Mouse (Mus musculus): ENCODE data around the gene Pde1a. TPM values are rescaled to one million over a fixed set of nuclear protein-coding genes. Genes with fewer than 3 reads are reported as not detected.

Pde1a gene
- polyA plus RNA-seq, 1 experiment: not detected

GRCm38 (mm10) chr2:80013060-80013459, 116.2 kb downstream of the Pde1a start:
- TF ChIP-seq FLI1 (IDR thresholded peaks at IDR 0.05; ENCODE audit: low read length): no peak
- no peak for TF ChIP-seq GATA1 (IDR thresholded peaks at IDR 0.05; ENCODE audit: borderline replicate concordance, low read length)
- H3K4me1 ChIP-seq: peaks cover 3% of the 10 kb centered on the region; the same call in 1 of the 2 replicates

GRCm38 (mm10) chr2:79999168-79999567, 130.1 kb downstream of the Pde1a start:
- Histone ChIP-seq H3K4me3 (replicated peaks) (no peak overlapping the region), H3K36me3 (replicated peaks; ENCODE audit: low read length) (no peaks in the 10 kb centered on the region), H3K4me1 (no peaks in the 10 kb centered on the region), H3K9me3 (no peaks in the 10 kb centered on the region), H3K27me3 (replicated peaks) (no peaks in the 10 kb centered on the region)
- TF ChIP-seq GATA1 (IDR thresholded peaks at IDR 0.05; ENCODE audit: borderline replicate concordance, low read length): no peak
- no peak for TF ChIP-seq FLI1 (IDR thresholded peaks at IDR 0.05; ENCODE audit: low read length)

More at GRCm38 (mm10) chr2:80013060-80013459, 116.2 kb downstream of the Pde1a start:
- Histone ChIP-seq H3K27me3 (replicated peaks) (no peaks in the 10 kb centered on the region), H3K36me3 (replicated peaks; ENCODE audit: low read length) (no peaks in the 10 kb centered on the region), H3K4me3 (replicated peaks) (no peak overlapping the region), H3K9me3 (0 out of 2 replicates have a peak, but pooled peaks cover 3% of the 10 kb centered on the region)

GRCm38 (mm10) chr2:79998460-79998859, 130.8 kb downstream of the Pde1a start:
- H3K9me3 ChIP-seq: no peaks in the 10 kb centered on the region
- no peak overlapping the region for H3K4me3 ChIP-seq (replicated peaks)
- no peaks in the 10 kb centered on the region for H3K36me3 ChIP-seq (replicated peaks; ENCODE audit: low read length)
- H3K27me3 ChIP-seq (replicated peaks): no peaks in the 10 kb centered on the region
- H3K4me1 ChIP-seq: no peaks in the 10 kb centered on the region
- TF ChIP-seq GATA1 (IDR thresholded peaks at IDR 0.05; ENCODE audit: borderline replicate concordance, low read length) (no peak), FLI1 (IDR thresholded peaks at IDR 0.05; ENCODE audit: low read length) (no peak)

- Histone ChIP-seq H3K4me1 (no peaks in the 10 kb centered on the region), H3K36me3 (replicated peaks; ENCODE audit: low read length) (no peaks in the 10 kb centered on the region)
These were observed 137.6 kb downstream of the Pde1a start for GRCm38 (mm10) chr2:79991642-79992041.

GRCm38 (mm10) chr2:79983778-79984177, 145.5 kb downstream of the Pde1a start:
- Histone ChIP-seq H3K4me3 (replicated peaks) (no peak overlapping the region), H3K27me3 (replicated peaks) (no peaks in the 10 kb centered on the region), H3K36me3 (replicated peaks; ENCODE audit: low read length) (no peaks in the 10 kb centered on the region), H3K4me1 (peaks cover 19% of the 10 kb centered on the region), H3K9me3 (no peaks in the 10 kb centered on the region)
- TF ChIP-seq FLI1 (IDR thresholded peaks at IDR 0.05; ENCODE audit: low read length) (no peak), GATA1 (IDR thresholded peaks at IDR 0.05; ENCODE audit: borderline replicate concordance, low read length) (no peak)

More at GRCm38 (mm10) chr2:79991642-79992041, 137.6 kb downstream of the Pde1a start:
- Histone ChIP-seq H3K27me3 (replicated peaks) (no peaks in the 10 kb centered on the region), H3K4me3 (replicated peaks) (no peak overlapping the region), H3K9me3 (no peaks in the 10 kb centered on the region)
- TF ChIP-seq GATA1 (IDR thresholded peaks at IDR 0.05; ENCODE audit: borderline replicate concordance, low read length) (no peak), FLI1 (IDR thresholded peaks at IDR 0.05; ENCODE audit: low read length) (no peak)

GRCm38 (mm10) chr2:79983222-79983632, 146.0 kb downstream of the Pde1a start:
- no peaks in the 10 kb centered on the region for H3K9me3 ChIP-seq

GRCm38 (mm10) chr2:79981781-79982180, 147.5 kb downstream of the Pde1a start:
- no peaks in the 10 kb centered on the region for H3K36me3 ChIP-seq (replicated peaks; ENCODE audit: low read length)
- H3K4me3 ChIP-seq (replicated peaks): no peak overlapping the region
- peaks cover 20% of the 10 kb centered on the region for H3K4me1 ChIP-seq
- no peaks in the 10 kb centered on the region for H3K9me3 ChIP-seq
- H3K27me3 ChIP-seq (replicated peaks): no peaks in the 10 kb centered on the region
- no peak for TF ChIP-seq FLI1 (IDR thresholded peaks at IDR 0.05; ENCODE audit: low read length)
- TF ChIP-seq GATA1 (IDR thresholded peaks at IDR 0.05; ENCODE audit: borderline replicate concordance, low read length): no peak

More at GRCm38 (mm10) chr2:79983222-79983632, 146.0 kb downstream of the Pde1a start:
- Histone ChIP-seq H3K4me3 (replicated peaks) (no peak overlapping the region), H3K27me3 (replicated peaks) (no peaks in the 10 kb centered on the region), H3K4me1 (peaks cover 20% of the 10 kb centered on the region), H3K36me3 (replicated peaks; ENCODE audit: low read length) (no peaks in the 10 kb centered on the region)
- TF ChIP-seq FLI1 (IDR thresholded peaks at IDR 0.05; ENCODE audit: low read length) (no peak), GATA1 (IDR thresholded peaks at IDR 0.05; ENCODE audit: borderline replicate concordance, low read length) (no peak)

- H3K36me3 ChIP-seq (replicated peaks; ENCODE audit: low read length): no peaks in the 10 kb centered on the region
- no peak for TF ChIP-seq GATA1 (IDR thresholded peaks at IDR 0.05; ENCODE audit: borderline replicate concordance, low read length)
- no peak for TF ChIP-seq FLI1 (IDR thresholded peaks at IDR 0.05; ENCODE audit: low read length)
- no peaks in the 10 kb centered on the region for H3K27me3 ChIP-seq (replicated peaks)
- peaks cover 20% of the 10 kb centered on the region for H3K4me1 ChIP-seq
- H3K4me3 ChIP-seq (replicated peaks): no peak overlapping the region
- no peaks in the 10 kb centered on the region for H3K9me3 ChIP-seq
These were observed 150.3 kb downstream of the Pde1a start for GRCm38 (mm10) chr2:79978992-79979391.

- Histone ChIP-seq H3K9me3 (no peaks in the 10 kb centered on the region), H3K36me3 (replicated peaks; ENCODE audit: low read length) (no peaks in the 10 kb centered on the region), H3K27me3 (replicated peaks) (no peaks in the 10 kb centered on the region)
These were observed 152.0 kb downstream of the Pde1a start for GRCm38 (mm10) chr2:79977259-79977658.

GRCm38 (mm10) chr2:79975947-79976346, 153.3 kb downstream of the Pde1a start:
- TF ChIP-seq GATA1 (IDR thresholded peaks at IDR 0.05; ENCODE audit: borderline replicate concordance, low read length) (no peak), FLI1 (IDR thresholded peaks at IDR 0.05; ENCODE audit: low read length) (no peak)
- H3K36me3 ChIP-seq (replicated peaks; ENCODE audit: low read length): no peaks in the 10 kb centered on the region
- no peaks in the 10 kb centered on the region for H3K9me3 ChIP-seq
- peaks cover 7% of the 10 kb centered on the region for H3K4me1 ChIP-seq
- H3K4me3 ChIP-seq (replicated peaks): no peak overlapping the region
- no peaks in the 10 kb centered on the region for H3K27me3 ChIP-seq (replicated peaks)

More at GRCm38 (mm10) chr2:79977259-79977658, 152.0 kb downstream of the Pde1a start:
- peaks cover 10% of the 10 kb centered on the region for H3K4me1 ChIP-seq
- TF ChIP-seq FLI1 (IDR thresholded peaks at IDR 0.05; ENCODE audit: low read length): no peak
- TF ChIP-seq GATA1 (IDR thresholded peaks at IDR 0.05; ENCODE audit: borderline replicate concordance, low read length): no peak
- no peak overlapping the region for H3K4me3 ChIP-seq (replicated peaks)
